Mouse (Mus musculus) inflammation-experienced regulatory T-cells, adult 6 months (primary cell): ENCODE data around the gene Fbxo6. TPM values are rescaled to one million over a fixed set of nuclear protein-coding genes. Genes with fewer than 3 reads are reported as not detected.
"Not testable (repeated sequence)": the region's sequence is repeated elsewhere in the genome, so short reads cannot be mapped to it uniquely, and the experiment has no call there.

Experiments used
- ATAC-seq: one replicate; pipeline ENCODE4 v1.8.0; 2017
- polyA plus RNA-seq, 3 experiments: library from polyadenylated mRNA; unstranded; fragments of 100-300 nt; shearing (Covaris generic); gene quantifications; one replicate each; pipeline ENCODE4 v1.2.1; 2017

Fbxo6 gene
- 10 to 100 TPM; 48.0 to 55.6 (median 52.6) TPM for polyA plus RNA-seq

- peak; percentile 92 for ATAC-seq
Observed at GRCm38 (mm10) chr4:148151267-148152168, at the start of gene Fbxo6. Fbxo6 (minus strand) TSS chr4:148152140.

DNA sequence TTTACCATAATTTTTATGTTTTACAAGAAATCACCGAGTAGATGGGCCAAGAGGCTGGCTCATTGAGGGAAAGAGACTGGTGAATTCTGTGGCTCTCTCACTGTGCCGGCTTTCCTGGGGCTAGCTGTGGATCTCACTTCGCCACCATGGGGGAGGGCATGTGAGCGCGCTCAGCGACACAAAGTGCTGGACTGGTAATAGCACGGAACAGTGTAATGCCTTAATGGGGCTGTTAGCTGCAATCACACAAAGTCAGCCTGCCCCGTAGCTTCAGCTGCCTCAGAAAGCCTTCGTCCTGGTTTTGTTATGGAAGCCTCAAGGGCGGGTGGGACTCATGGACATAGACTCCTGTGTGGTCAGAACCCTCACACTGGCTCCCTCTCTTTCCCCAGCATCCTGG is 46.8 kb upstream of the Fbxo6 start:
- ATAC-seq, result no peak

DNA sequence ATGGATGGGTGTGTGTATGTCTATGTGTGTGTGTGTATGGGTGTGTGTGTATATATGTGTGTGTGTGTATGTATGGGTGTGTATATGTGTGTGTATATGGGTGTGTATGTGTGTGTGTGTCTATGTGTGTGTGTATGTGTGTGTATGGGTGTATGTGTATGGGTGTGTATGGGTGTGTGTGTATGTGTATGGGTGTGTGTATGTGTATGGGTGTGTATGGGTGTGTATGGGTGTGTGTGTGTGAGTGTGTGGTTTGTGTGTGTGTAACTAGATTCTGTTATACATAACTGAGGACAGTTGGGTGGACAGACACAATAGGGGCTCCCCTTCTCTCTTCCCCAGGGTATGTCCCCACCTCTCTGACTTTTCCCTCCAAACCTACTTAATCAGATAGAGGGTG is 42.5 kb upstream of the Fbxo6 start:
- no peak for ATAC-seq

- ATAC-seq, result no peak
Observed at GRCm38 (mm10) chr4:148192707-148193245, 40.8 kb upstream of the Fbxo6 start.

DNA sequence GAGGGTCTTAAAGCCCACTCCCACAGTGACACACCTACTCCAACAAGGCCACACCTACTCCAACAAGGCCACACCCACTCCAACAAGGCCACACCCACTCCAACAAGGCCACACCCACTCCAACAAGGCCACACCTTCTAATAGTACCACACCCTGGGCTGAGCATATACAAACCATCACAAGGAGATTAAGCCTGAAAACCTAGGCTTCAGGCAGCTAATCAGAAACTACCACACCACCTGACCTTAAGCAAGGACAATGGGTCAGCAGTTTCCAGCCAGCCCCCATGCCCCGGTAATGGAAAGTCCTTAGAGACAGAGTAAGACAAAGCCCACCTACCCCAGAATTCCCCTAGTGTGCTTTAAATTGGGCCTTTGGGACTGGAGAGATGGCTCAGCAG is 36.8 kb upstream of the Fbxo6 start:
- not testable (repeated sequence) for ATAC-seq

DNA sequence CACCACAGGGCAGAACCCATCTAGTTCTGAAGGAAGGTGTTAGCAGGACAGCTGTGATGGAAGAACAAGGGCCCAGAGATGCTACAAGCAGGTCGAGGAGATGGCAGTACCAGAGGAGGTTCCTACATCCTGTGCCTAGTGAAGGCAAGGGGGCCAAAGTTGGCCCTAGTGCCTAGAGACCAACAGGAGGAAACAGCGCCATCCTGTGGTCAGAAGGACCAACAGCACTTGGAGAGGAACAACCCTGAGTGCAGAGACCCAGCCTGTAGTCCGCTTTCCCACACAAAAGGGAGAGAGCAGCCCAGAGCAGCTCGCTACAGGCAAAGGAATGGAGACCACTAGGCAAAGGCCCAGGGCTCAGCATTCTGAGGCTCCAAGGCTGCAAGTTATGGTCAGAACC is 33.9 kb upstream of the Fbxo6 start:
- ATAC-seq, result no peak

- ATAC-seq, result no peak
Observed at GRCm38 (mm10) chr4:148184564-148184963, 32.6 kb upstream of the Fbxo6 start.

GRCm38 (mm10) chr4:148182363-148182762 is 30.4 kb upstream of the Fbxo6 start:
- ATAC-seq, result no peak

- no peak for ATAC-seq
Observed at GRCm38 (mm10) chr4:148181483-148181882, 29.5 kb upstream of the Fbxo6 start.

- ATAC-seq, result no peak
Observed at GRCm38 (mm10) chr4:148177716-148178115, 25.8 kb upstream of the Fbxo6 start.

DNA sequence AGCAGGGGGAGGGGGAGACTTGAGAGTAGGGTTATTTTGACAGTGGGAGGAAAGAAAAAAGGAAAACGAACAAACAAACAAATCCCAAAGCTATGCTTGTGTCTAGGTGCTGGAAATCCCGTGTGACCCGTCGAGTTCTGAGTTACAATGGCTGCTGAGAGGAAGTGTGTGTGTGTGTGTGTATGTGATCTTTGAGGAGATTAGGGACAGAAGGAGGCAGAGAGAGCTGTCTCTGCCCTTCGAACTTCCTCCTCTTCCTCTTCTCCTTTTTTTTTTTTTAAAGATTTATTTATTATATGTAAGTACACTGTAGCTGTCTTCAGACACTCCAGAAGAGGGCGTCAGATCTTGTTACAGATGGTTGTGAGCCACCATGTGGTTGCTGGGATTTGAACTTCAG is 24.7 kb upstream of the Fbxo6 start:
- ATAC-seq, result not testable (repeated sequence)

GRCm38 (mm10) chr4:148174495-148174862 is 22.5 kb upstream of the Fbxo6 start:
- no peak for ATAC-seq

DNA sequence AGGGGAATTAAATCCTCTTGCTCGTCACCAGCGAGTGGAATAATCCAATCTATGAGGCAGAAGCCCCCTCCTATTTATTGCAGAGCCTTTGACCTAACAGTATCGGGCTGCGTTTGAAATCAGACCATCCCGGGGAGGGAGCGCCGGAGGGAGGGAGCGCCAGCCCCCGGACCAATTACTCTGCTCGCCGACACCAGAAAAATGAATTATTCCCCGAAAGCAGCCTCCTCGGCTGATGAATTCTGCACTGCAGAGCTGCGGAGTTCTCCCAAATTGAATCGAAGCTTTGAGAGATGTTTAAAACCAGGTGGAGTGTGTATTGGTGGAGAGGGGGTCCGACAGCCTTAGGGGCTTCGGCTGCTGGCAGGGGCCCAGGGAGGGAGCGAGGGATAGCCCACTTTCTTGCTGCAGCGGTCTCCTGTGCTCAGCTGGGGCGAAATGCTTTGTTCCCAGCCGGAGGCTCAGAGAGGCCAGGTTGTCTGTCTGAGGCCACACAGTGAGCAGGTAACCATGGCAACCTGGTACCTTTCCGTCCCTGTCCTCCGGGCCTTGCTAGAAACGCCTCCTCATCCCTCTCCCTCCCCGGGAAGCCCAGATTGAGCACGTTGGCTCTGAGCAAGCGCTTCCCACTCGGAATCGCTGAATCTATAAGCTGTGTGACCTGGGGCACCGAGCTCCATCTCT is 22.0 kb upstream of the Fbxo6 start:
- no peak for ATAC-seq

DNA sequence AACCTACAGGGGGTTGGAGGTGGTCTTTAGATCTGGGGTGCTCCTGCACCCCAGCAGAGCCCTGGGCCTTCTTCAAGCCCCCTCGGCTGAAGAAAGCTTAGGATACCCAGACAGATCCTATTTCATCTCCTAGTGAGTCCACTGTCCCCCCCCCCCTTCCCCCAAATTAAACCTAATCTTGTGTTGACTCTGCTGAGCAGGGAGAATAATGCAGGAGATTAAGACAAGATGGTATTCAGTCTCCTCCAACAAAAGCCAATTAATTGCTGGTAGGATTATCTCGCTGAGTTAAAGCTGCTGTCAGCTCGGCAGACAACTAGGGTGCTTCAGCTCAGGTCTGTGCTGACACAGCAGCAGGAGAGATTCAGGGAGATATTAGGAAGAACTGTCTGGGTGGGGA is 19.3 kb upstream of the Fbxo6 start:
- ATAC-seq, result no peak

DNA sequence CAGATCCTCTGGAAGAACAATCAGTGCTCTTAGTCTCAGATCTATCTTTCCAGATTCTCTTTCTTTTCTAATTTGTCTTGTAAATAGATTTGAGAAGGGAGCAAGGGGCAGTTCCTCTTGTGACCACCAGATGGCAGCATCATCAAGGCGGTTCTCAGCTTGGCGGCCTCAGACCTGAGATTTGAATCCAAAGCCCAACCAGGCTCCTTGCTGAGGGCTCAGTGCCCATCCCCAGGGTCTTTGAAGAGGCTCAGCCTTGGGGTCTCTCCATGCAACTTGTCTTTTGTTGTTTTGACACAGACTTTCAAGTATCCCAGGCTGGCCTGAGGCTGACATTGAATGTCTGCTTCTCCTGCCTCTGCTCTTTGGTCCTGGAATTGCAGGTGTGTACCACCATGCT is 18.9 kb upstream of the Fbxo6 start:
- peak; percentile 49 for ATAC-seq

DNA sequence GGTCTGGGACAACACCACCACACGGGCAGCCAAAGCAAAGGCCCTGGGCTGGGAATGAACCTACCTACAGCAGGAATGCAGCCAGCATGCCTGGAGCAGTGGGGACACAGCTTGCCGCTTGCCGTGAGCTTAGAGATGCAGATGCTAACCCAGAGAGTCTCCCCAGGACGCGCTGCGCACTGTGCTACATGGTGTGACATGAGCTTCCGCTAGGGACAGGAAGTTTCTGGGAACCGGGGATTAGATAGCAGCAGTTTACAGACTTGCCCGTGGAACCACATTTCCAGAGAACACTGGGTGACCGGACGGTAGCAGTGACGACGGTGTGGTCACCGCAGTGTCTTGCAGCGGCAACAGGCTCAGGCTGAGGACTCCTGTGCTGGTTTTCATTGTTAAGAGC is 17.6 kb upstream of the Fbxo6 start:
- no peak for ATAC-seq

DNA sequence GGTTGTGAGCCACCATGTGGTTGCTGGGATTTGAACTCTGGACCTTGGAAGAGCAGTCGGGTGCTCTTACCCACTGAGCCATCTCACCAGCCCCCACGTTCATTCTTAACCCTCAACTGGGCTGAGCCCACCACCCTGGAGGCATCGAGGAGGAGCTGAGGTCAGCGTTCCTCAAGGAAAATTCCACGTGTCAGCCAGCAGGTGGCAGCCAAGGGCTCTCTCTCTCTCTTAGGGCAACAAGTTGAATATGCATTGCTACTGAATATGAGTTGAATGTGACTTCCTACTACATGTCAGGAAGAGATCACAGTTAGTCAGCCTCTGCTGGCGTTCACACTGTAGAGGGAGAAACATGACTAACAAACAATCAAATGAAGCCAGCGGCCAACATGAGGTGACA is 16.3 kb upstream of the Fbxo6 start:
- peak; percentile 49 for ATAC-seq

- ATAC-seq, result no peak
Observed at GRCm38 (mm10) chr4:148166986-148167385, 15.0 kb upstream of the Fbxo6 start.

DNA sequence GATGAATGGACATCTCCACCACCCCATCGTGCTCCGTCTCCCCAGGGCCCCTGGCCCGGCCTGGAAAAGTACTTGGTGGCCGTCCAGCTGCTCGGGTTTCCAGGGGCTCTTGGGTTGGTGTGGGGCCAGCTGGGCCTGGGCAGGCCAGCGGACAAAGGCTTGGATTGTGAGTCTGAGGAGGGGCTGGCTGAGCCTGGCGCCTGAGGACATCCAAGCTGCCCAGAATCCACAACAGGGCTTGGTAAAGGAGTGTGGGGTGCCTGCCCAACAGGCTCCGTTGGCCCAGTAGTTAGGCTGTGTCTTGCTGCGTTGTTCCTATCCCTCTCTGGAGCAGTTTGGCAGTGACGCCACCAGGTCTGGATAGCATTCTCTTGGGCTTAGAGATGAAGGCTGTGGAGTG is 14.5 kb upstream of the Fbxo6 start:
- no peak for ATAC-seq

GRCm38 (mm10) chr4:148165551-148165950 is 13.6 kb upstream of the Fbxo6 start:
- ATAC-seq, result no peak

DNA sequence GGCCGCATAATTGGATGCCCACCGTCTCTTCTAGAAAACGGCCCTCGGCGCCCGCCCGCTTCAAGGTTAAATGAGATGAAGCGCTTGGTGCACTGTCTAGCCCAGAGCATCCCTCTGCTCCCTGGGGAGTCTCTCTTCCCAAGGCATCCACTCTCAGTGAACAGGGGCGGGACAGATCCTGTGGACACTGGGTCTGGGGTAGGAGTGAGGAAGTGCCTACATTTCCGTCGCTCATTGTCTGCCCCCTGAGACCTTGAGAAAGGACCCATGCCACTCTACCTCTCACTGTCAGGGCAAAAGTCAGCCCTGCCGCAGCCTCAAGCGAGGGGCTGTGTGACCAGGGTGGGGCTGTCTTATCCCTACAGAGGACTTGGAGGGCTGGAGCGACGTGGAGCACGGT is 12.5 kb upstream of the Fbxo6 start:
- ATAC-seq, result no peak

DNA sequence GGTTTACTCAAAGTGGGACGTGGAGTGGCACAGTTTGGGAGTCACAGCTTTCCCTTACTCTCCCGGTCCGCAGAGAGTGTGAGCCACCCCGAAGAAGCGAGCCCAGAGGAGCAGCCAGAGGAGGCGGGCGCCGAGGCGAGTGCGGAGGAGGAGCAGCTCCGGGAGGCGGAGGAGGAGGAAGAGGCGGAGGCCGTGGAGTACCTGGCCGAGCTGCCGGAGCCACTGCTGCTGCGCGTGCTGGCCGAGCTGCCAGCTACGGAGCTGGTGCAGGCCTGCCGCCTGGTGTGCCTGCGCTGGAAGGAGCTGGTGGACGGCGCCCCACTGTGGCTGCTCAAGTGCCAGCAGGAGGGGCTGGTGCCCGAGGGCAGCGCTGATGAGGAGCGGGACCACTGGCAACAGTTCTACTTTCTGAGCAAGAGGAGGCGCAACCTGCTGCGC is 12.1 kb upstream of the Fbxo6 start:
- ATAC-seq, result peak; percentile 44
